Mouse (Mus musculus) kidney, adult 2 months (tissue): ENCODE results near the gene Mmd.

Experiments
- CTCF ChIP-seq: fragments of 200-500 bp; conservative IDR thresholded peaks from 2 replicates; pipeline ENCODE4 v1.5.1; 2011; ENCODE audit warnings: low read depth, mild to moderate bottlenecking, control low read depth, low read length, moderate library complexity, mixed read lengths; ENCODE audit not compliant: insufficient read depth, insufficient read length
- POLR2A ChIP-seq: fragments of 200-500 bp; IDR thresholded peaks from one replicate; pipeline ENCODE4 v1.6.1; 2011; ENCODE audit warnings: low read depth, low read length, control low read depth

DNA sequence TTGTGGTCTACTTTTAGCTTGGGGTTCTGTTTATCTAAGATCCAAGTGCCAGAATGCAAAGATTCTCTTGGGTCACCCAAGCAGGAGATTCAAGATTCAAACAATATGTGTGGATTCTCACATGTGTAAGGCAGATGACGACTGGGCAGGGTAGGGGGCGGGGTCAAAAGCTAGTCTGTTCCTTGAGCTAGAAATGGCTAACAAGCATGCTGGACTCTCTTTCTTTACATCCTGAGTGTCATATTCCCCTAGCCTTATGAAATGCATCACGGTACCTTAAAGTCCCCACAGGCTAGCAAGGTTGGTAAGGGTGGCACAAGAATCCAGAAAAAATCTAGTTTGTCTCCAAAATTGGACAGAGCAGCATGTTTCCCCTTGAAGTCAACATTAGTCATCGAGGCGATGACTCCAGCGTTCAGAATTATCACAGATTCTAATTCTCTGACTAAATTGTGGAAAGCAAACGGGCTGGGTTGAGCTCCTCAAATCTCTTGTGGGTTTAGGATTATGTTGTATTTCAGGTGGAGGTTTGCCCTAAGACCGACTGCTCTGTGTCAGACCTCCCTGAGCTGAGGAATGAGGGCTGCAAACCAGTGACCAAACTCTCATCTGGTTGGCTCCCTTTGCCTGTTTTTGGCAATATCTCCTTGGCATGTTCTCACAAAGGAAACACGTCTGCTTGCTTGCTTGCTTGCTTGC is 20.9 kb upstream of the Mmd start:
- TF ChIP-seq CTCF (no peak), POLR2A (no peak)
